Mouse (Mus musculus) yolk sac, embryonic 10.5 days (tissue): Measurements from ENCODE around the gene Pde4d.

Experiments
- DNase-seq: peaks from one replicate; pipeline ENCODE4 v3.0.0-alpha.2; 2017; ENCODE audit warnings: low spot score

Pde4d gene

GRCm38 (mm10) chr13:109693769-109694168 lies 1244.0 kb downstream of the Pde4d start:
- no peak for DNase-seq

GRCm38 (mm10) chr13:109694293-109694692 lies 1244.5 kb downstream of the Pde4d start:
- DNase-seq: no peak

- DNase-seq: no peak
Observed at GRCm38 (mm10) chr13:109695098-109695497, 1245.3 kb downstream of the Pde4d start.

GRCm38 (mm10) chr13:109706141-109706540 lies 1256.4 kb downstream of the Pde4d start:
- no peak for DNase-seq

GRCm38 (mm10) chr13:109706579-109706978 lies 1256.8 kb downstream of the Pde4d start:
- DNase-seq: no peak

- no peak for DNase-seq
Observed at GRCm38 (mm10) chr13:109707154-109707553, 1257.4 kb downstream of the Pde4d start.

GRCm38 (mm10) chr13:109708326-109708725 lies 1258.6 kb downstream of the Pde4d start:
- no peak for DNase-seq

GRCm38 (mm10) chr13:109714581-109714980 lies 1264.8 kb downstream of the Pde4d start:
- no peak for DNase-seq

- no peak for DNase-seq
Observed at GRCm38 (mm10) chr13:109715321-109715720, 1265.6 kb downstream of the Pde4d start.

GRCm38 (mm10) chr13:109720127-109720713 lies 1270.5 kb downstream of the Pde4d start:
- DNase-seq: no peak

- DNase-seq: no peak
Observed at GRCm38 (mm10) chr13:109722237-109723119, 1272.7 kb downstream of the Pde4d start.

GRCm38 (mm10) chr13:109727346-109727745 lies 1277.6 kb downstream of the Pde4d start:
- no peak for DNase-seq

GRCm38 (mm10) chr13:109729612-109730011 lies 1279.9 kb downstream of the Pde4d start:
- no peak for DNase-seq

- DNase-seq: no peak
Observed at GRCm38 (mm10) chr13:109732655-109733376, 1283.1 kb downstream of the Pde4d start.

GRCm38 (mm10) chr13:109736290-109737078 lies 1286.7 kb downstream of the Pde4d start:
- DNase-seq: no peak

- DNase-seq: no peak
Observed at GRCm38 (mm10) chr13:109746492-109746891, 1296.7 kb downstream of the Pde4d start.

GRCm38 (mm10) chr13:109752236-109752863 lies 1302.6 kb downstream of the Pde4d start:
- no peak for DNase-seq

GRCm38 (mm10) chr13:109756854-109757253 lies 1307.1 kb downstream of the Pde4d start:
- no peak for DNase-seq

GRCm38 (mm10) chr13:109759201-109759600 lies 1309.5 kb downstream of the Pde4d start:
- no peak for DNase-seq

- no peak for DNase-seq
Observed at GRCm38 (mm10) chr13:109761081-109761480, 1311.3 kb downstream of the Pde4d start.

- no peak for DNase-seq
Observed at GRCm38 (mm10) chr13:109774791-109775190, 1325.0 kb downstream of the Pde4d start.
